Mouse (Mus musculus) left cerebral cortex, postnatal 36 days (tissue): ENCODE measurements around the gene Frmd8. TPM values are rescaled to one million over a fixed set of nuclear protein-coding genes. Genes with fewer than 3 reads are reported as not detected.

Source experiments
- DNase-seq, 2 experiments: peaks; one replicate each; pipeline ENCODE4 v3.0.0; 2021 to 2022; ENCODE audit warnings: low spot score in 2 of 2, mixed read lengths in 1 of 2
- intact Hi-C: fragments of 180-260 bp; cut with DNase I; formaldehyde crosslinking; loops from one replicate; pipeline ENCODE4 v1.15.1; 2025
- total RNA-seq, 2 experiments: library from RNA; stranded (reverse); gene quantifications; 2 replicates each; pipeline ENCODE4 v1.2.3; 2021

Gene Frmd8
- total RNA-seq, 2 experiments from 2014 or later, result 11.6 to 13.3 TPM

GRCm38 (mm10) chr19:5841999-5842784, 32.9 kb downstream of the Frmd8 start:
- intact Hi-C loops, result no loop called here
- DNase-seq, result no peak

- DNase-seq, result no peak
- intact Hi-C loops, result no loop called here
Observed at GRCm38 (mm10) chr19:5841389-5841946, 33.6 kb downstream of the Frmd8 start.

DNA sequence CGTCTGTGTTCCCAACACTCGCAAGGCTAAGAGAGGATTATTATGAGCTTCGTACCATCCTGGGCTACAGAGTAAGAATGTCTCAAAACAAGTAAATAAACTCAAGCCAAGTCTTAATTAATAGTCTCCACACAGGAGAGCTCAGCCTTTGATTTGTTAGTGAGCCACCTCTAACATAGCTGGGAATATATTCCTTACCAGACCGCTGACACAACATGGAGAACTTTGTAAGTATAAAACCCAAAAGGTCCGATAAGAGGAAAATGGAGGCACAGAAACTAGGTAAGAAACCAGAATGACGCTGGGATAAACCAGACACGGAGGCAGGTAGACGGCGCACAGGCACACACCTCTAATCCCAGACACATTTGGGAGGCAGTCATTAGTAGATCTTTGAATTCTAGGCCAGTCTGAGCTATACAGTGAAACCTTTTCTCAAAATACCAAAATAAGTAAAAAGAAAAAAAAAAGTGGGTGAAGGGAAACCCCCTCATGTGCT, 34.1 kb downstream of the Frmd8 start:
- intact Hi-C loops, result no loop called here
- no peak for DNase-seq

DNA sequence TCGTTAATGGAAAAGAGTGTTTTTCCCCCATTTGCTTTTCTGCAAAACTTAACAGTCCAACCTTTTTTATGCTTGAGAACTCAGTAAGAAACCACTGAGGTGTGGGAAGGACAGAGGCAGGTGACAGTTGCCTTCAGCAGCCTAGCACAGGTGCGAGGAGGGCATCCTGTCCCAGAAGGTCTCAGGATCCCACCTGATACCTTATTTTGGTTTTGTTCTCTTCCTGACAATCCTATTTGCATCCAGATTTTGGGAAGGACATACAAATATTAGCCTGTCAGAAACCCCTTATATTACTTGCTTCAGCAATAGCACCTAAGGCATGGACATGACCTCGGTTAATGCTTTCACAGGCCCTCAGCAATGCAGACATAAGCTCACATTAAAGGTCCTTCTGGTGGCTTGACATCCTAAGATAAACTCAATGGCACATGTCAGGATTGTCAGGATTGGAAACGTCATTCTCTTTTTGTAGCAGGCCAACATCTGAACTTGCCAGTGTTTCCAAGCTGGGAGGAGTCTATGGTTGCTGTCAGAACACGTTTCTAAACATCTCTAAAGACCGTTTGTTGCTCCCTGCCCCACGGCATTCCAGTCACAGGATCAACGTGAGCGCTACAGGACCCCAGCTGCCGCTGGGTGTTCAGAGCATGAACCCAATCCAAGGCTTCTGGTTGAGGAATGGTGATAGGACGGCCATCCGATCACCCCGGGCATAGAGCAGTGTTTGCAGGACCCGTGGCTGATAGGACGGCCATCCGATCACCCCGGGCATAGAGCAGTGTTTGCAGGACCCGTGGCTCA, 34.8 kb downstream of the Frmd8 start:
- intact Hi-C loops, result no loop called here
- no peak for DNase-seq

GRCm38 (mm10) chr19:5839317-5840085, 35.6 kb downstream of the Frmd8 start:
- intact Hi-C loops, result no loop called here
- DNase-seq, result no peak

DNA sequence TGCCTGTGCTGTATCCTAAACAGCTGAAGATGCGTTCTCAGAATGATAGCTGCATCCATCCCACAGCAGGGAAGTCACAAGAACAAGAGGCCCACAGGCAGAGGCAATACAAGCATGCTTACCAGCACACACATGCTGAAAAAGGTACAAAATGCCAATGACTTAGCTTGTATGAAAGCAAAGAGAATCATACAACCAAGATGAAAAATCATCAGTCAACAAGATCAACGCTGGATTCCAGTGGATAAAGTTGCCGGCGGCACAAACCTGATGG, 36.2 kb downstream of the Frmd8 start:
- intact Hi-C loops, result no loop called here
- no peak for DNase-seq

GRCm38 (mm10) chr19:5838136-5838891, 36.8 kb downstream of the Frmd8 start:
- intact Hi-C loops, result no loop called here
- no peak for DNase-seq

- DNase-seq, result no peak
- intact Hi-C loops, result no loop called here
Observed at GRCm38 (mm10) chr19:5837606-5838005, 37.5 kb downstream of the Frmd8 start.

DNA sequence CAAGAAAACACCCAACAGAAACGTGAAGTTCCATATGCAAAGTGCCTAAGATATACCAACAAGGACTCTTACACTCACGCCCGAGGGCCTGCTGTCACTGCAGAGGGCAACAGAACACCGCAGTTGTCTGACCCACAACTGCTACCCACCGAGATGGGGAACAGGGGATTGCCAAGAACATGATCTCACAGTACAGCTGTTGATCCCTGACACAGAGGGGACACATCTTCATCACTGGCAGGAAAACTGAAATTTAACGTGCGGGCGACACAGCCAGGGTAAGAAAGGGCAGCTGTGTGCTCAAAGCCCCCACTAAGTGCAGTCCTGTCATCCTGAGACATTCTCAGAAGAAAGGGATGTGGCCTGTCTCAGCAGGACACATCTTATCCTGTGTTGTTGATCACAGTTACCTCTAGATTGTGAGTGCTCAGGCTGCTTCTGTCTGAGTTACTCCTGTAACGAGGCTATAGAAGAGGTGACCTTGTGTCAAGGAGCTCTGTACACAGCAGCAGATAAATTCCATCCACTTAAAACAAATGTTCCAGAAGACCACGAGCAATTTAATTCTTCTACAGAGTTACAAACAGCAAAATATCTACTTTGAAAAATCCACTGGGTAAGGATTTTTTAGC, 38.0 kb downstream of the Frmd8 start:
- intact Hi-C loops, result no loop called here
- DNase-seq, result no peak

DNA sequence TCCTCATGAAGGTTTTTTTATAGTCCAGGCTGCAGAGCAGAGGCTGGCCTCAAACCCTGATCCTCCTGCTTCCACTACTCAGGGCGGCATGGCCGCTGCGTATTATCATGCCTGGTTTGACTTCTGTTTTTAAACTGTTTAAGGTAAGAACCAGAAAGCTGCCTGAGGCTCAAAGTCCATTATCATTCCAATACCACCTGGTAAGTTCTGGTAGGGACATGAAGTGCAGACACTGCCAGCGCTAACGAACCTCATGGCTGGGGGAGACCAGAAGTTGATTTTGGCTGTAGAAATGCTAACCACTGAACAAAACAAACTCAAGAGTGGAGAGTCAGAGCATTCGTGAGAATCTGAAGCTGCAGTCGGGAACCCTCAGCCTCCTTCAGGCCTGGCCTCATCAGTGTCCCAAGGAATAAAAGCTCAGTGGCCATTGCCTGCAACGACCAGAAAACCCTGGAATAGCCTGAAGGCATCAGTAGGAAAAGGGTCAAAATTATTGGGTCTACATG, 39.1 kb downstream of the Frmd8 start:
- DNase-seq, result no peak
- intact Hi-C loops, result no loop called here

DNA sequence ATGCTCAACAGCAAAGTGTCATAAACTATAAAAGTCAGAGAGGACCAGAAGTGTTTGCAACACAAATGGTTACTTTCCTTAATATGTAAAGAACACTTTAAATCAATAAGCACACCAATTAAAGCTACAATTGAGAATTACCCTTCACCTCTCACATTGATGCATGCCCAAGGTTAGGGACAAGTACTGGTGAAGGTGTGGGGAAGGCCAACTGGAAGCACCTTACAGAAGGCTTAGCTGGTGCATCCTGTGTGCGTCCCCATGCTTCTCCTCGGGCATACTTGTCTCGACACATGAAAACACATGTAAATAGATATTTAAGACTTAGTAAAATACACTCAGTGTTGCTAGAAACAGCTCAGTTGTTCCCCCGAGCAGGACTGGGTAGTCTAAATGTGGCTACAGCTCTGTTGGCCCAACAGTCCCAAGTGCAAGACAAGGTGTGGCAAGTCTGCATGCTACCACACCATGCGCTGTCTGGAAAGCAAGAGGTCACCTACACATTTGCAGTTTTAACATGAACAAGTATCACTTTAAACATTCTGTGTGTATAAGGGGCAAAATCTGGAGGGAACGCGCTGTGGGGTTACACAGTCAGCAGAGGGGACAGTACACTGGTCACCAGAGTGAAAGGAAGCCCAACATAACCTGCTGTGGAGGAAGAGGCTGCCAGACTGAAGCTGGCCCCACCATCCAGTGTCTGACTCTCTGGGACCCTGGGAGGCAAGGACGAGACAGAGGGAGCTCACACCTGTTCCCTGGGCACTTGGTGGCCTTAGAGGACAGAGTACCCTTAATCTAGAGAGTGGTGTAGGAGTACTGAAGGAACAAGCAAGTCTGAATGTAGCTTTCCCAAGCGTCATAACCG, 39.8 kb downstream of the Frmd8 start:
- intact Hi-C loops, result no loop called here
- DNase-seq, result no peak

DNA sequence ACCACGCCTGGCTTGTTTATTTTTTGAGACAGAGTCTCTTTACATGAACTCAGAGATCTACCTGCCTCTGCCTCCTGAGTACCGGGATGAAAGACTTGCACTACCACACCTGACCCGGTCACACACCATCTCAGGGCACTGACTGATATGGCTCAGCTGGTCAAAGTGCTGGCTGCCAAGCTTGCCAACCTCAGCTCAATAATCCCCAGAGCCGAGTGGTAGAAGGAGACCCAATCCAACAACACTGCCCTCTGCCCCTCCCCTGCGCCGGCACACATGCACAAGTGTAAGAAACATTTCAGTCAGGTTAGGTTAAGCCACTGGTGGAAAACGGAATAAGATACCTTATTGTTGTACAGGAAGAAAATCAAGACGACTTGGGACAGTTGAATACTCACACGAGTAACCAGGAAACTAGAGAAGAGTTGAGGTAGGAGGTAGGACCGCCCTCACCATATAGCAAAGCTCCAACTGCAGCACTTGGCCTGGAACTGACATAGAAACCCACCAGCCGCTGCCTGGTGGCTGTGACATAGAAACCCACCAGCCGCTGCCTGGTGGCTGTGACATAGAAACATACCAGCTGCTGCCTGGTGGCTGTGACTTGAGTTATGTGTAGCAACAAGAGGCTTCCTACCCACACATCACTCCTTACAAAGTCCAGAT, 40.7 kb downstream of the Frmd8 start:
- no peak for DNase-seq
- intact Hi-C loops, result no loop called here

DNA sequence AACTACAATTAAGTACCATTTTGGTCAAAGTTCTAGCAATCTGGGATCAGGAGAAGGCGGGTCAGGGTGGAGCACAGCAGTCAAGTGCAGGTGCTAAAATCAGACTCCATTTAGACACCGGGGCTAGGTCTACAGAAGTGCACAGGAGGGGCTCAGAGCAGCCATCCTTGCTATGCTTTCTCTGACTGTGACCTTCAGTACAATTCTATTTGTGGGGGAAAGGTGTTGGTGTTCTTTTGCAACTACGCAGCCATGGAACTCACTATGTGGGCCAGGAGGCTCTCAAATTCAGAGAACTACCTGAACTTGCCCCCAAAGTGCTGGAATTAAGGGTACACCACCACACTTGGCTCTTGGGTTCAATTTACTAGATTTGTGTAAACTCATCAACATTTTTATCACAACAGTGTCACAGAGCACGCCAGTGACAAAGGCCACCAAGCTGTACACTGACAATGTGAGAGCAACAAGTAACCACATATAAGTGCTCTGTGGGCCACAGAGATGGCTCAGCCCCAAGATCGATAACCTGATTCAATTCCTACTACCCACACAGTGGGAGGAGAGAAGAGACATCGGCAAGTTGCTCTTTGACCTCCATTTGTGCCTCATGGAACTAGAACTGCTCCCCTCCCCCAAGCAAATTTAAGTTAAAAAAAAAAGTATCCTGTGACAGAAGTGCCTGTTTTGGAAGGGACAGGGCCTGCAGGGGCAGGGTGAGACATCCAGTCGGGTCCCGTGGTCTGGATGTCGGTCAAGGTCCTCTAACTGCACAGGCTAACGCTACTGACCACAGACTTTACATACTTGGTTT, 41.6 kb downstream of the Frmd8 start:
- intact Hi-C loops, result no loop called here

DNA sequence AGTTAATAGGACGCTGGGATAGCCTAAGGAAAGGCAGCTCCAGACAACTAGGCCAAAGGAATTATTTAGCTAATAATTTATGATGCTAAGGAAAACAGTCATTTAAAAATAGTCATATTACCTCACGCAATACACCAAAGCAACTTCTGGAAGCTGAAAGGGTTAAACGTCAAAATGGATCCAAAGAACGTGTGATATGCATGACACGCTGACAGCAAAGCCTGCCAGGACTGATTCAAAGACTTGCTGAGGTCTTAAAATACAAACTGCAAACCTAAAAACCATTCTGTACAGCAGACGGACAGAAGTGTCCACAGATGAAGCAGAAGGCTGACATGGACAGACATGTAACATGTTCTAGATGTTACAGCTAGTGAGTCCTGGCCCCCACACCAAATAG, 42.7 kb downstream of the Frmd8 start:
- DNase-seq, result no peak
- intact Hi-C loops, result no loop called here

More for the DNA sequence above, 41.6 kb downstream of the Frmd8 start:
- no peak for DNase-seq

GRCm38 (mm10) chr19:5831958-5832320, 43.1 kb downstream of the Frmd8 start:
- DNase-seq, result no peak
- intact Hi-C loops, result no loop called here

GRCm38 (mm10) chr19:5831224-5831957, 43.7 kb downstream of the Frmd8 start:
- intact Hi-C loops, result no loop called here
- no peak for DNase-seq
